Mouse (Mus musculus) liver, postnatal 0 days (tissue): ENCODE measurements around the gene Gm20388. TPM values are rescaled to one million over a fixed set of nuclear protein-coding genes. Genes with fewer than 3 reads are reported as not detected.

Experiments
- ATAC-seq: fragments of 200-750 bp; cut with Nextera tagmentation; 2 replicates; pipeline ENCODE4 v1.8.0; 2017; ENCODE audit warnings: mild to moderate bottlenecking, moderate library complexity
- DNase-seq: peaks from one replicate; pipeline ENCODE4 v3.0.0-alpha.2; 2016
- H3K27ac ChIP-seq: fragments of 300-500 bp; sonication (generic); 2 replicates; pipeline ENCODE4 v1.5.1; 2014; ENCODE audit warnings: antibody characterized with exemption, moderate library complexity, mild to moderate bottlenecking, low read depth
- H3K27me3 ChIP-seq: fragments of 300-500 bp; sonication (generic); 2 replicates; pipeline ENCODE4 v1.6.1; 2014; ENCODE audit warnings: low read length, control low read depth, mixed read lengths; ENCODE audit not compliant: insufficient read depth
- H3K36me3 ChIP-seq: fragments of 300-500 bp; sonication (generic); replicated peaks from 2 replicates; pipeline ENCODE4 v1.6.1; 2014; ENCODE audit warnings: mild to moderate bottlenecking, control low read depth, low read length, moderate library complexity, mixed read lengths; ENCODE audit not compliant: insufficient read depth
- H3K4me1 ChIP-seq: fragments of 300-500 bp; sonication (generic); 2 replicates; pipeline ENCODE4 v1.6.1; 2014; ENCODE audit warnings: antibody characterized with exemption, mild to moderate bottlenecking, control low read depth; ENCODE audit not compliant: insufficient read depth
- H3K4me2 ChIP-seq: fragments of 300-500 bp; sonication (generic); 2 replicates; pipeline ENCODE4 v1.6.1; 2014; ENCODE audit warnings: low read depth, mild to moderate bottlenecking, low read length, moderate library complexity, mixed read lengths
- H3K4me3 ChIP-seq: fragments of 300-500 bp; sonication (generic); 2 replicates; pipeline ENCODE4 v1.5.1; 2014; ENCODE audit warnings: low read depth, low read length
- H3K9ac ChIP-seq: fragments of 300-500 bp; sonication (generic); replicated peaks from 2 replicates; pipeline ENCODE4 v1.6.1; 2014; ENCODE audit warnings: mild to moderate bottlenecking, moderate library complexity
- H3K9me3 ChIP-seq: fragments of 300-500 bp; sonication (generic); 2 replicates; pipeline ENCODE4 v1.6.1; 2016; ENCODE audit warnings: mild to moderate bottlenecking, control low read depth, low read length, mixed read lengths
- CTCF ChIP-seq: sonication (generic); IDR thresholded peaks from 2 replicates; pipeline ENCODE4 v1.5.1; 2016; ENCODE audit warnings: antibody characterized with exemption, low read depth
- EP300 ChIP-seq: IDR thresholded peaks from 2 replicates; pipeline ENCODE4 v1.6.1; 2016; ENCODE audit warnings: antibody characterized with exemption, low read depth, mild to moderate bottlenecking
- WGBS: fragments of 180-500 bp; shearing (Covaris S2); extraction: QIAGEN DNeasy Blood & Tissue Kit; methylation state at CpG from one replicate; pipeline ENCODE4 v1.1.7; 2014; ENCODE audit not compliant: insufficient replicate concordance; 5-methylcytosine and 5-hydroxymethylcytosine counted together
- polyA plus RNA-seq: library from polyadenylated mRNA; unstranded; fragments of >200 nt; fragmentation: Nextera tagmentation; extraction: Ambion mirVana; gene quantifications from 2 replicates; pipeline ENCODE4 v1.2.1, GENCODE M21; 2015

Gm20388 gene
- polyA plus RNA-seq, 1 experiment from 2014 or later = not detected

- H3K4me3 ChIP-seq = no peak overlapping the region
- peak; percentile 83 for DNase-seq
- H3K4me2 ChIP-seq = no peak overlapping the region
- H3K9me3 ChIP-seq = no peaks in the 10 kb centered on the region
- H3K27me3 ChIP-seq = 0 out of 2 replicates have a peak, but pooled peaks cover 3% of the 10 kb centered on the region
- 5% methylated on average over 7 of the region's 7 CpGs for WGBS
- peaks cover 19% of the 10 kb centered on the region for H3K36me3 ChIP-seq
- no peak overlapping the region for H3K27ac ChIP-seq
- H3K4me1 ChIP-seq = no peaks in the 10 kb centered on the region
- TF ChIP-seq CTCF = peak; percentile 95
- no peak for TF ChIP-seq EP300
- ATAC-seq = peak; percentile 69
- H3K9ac ChIP-seq = no peak overlapping the region
Observed at GRCm38 (mm10) chr8:121547132-121547531, 1636.5 kb downstream of the Gm20388 start.

- TF ChIP-seq CTCF (no peak), EP300 (no peak)
- ATAC-seq (no peak), DNase-seq (no peak)
- Histone ChIP-seq H3K27ac (no peak overlapping the region), H3K4me3 (no peak overlapping the region), H3K27me3 (no peaks in the 10 kb centered on the region), H3K4me2 (no peak overlapping the region), H3K9me3 (no peaks in the 10 kb centered on the region), H3K36me3 (peaks cover 33% of the 10 kb centered on the region), H3K9ac (no peak overlapping the region), H3K4me1 (no peaks in the 10 kb centered on the region)
- 82% methylated on average over 6 of the region's 6 CpGs for WGBS
Observed at GRCm38 (mm10) chr8:121550056-121550455, 1639.4 kb downstream of the Gm20388 start.

GRCm38 (mm10) chr8:121551065-121551985 is 1640.7 kb downstream of the Gm20388 start:
- no peak overlapping the region for H3K27ac ChIP-seq
- TF ChIP-seq EP300 = no peak
- no peak for TF ChIP-seq CTCF
- H3K36me3 ChIP-seq = peaks cover 38% of the 10 kb centered on the region
- ATAC-seq (no peak), DNase-seq (no peak)
- H3K9ac ChIP-seq = no peak overlapping the region
- H3K4me3 ChIP-seq = no peak overlapping the region
- H3K9me3 ChIP-seq = no peaks in the 10 kb centered on the region
- WGBS = 79% methylated on average over 24 of the region's 24 CpGs
- H3K27me3 ChIP-seq = no peaks in the 10 kb centered on the region
- no peaks in the 10 kb centered on the region for H3K4me1 ChIP-seq
- H3K4me2 ChIP-seq = no peak overlapping the region

- DNase-seq (no peak), ATAC-seq (no peak)
- Histone ChIP-seq H3K27ac (no peak overlapping the region), H3K27me3 (no peaks in the 10 kb centered on the region), H3K4me1 (no peaks in the 10 kb centered on the region), H3K4me2 (no peak overlapping the region), H3K9me3 (no peaks in the 10 kb centered on the region), H3K9ac (no peak overlapping the region), H3K4me3 (no peak overlapping the region), H3K36me3 (peaks cover 38% of the 10 kb centered on the region)
- WGBS = 80% methylated on average over 9 of the region's 9 CpGs
- TF ChIP-seq CTCF (no peak), EP300 (no peak)
Observed at GRCm38 (mm10) chr8:121552506-121552905, 1641.9 kb downstream of the Gm20388 start.

- Histone ChIP-seq H3K27ac (no peak overlapping the region), H3K4me1 (no peaks in the 10 kb centered on the region), H3K4me2 (no peak overlapping the region), H3K4me3 (no peak overlapping the region), H3K9me3 (no peaks in the 10 kb centered on the region), H3K36me3 (peaks cover 41% of the 10 kb centered on the region), H3K27me3 (no peaks in the 10 kb centered on the region), H3K9ac (no peak overlapping the region)
- WGBS = 87% methylated on average over 32 of the region's 32 CpGs
- ATAC-seq (no peak), DNase-seq (no peak)
- TF ChIP-seq EP300 = no peak
- no peak for TF ChIP-seq CTCF
Observed at GRCm38 (mm10) chr8:121553831-121554475, 1643.3 kb downstream of the Gm20388 start.

- TF ChIP-seq CTCF = no peak
- TF ChIP-seq EP300 = no peak
- Histone ChIP-seq H3K4me3 (no peak overlapping the region), H3K4me2 (no peak overlapping the region), H3K27ac (no peak overlapping the region), H3K4me1 (peaks cover 4% of the 10 kb centered on the region; the same call in 1 of the 2 replicates), H3K36me3 (peaks cover 28% of the 10 kb centered on the region), H3K27me3 (no peaks in the 10 kb centered on the region), H3K9ac (no peak overlapping the region), H3K9me3 (no peaks in the 10 kb centered on the region)
- DNase-seq = no peak
- 89% methylated on average over 11 of the region's 11 CpGs for WGBS
- no peak for ATAC-seq
Observed at GRCm38 (mm10) chr8:121557746-121558145, 1647.1 kb downstream of the Gm20388 start.
